Mouse (Mus musculus) C2C12 (cell line): ENCODE data around the gene Rcan2.

Source experiments
- CEBPB ChIP-seq: IDR thresholded peaks from one replicate; pipeline ENCODE4 v1.6.1; 2011; ENCODE audit warnings: low read depth, mild to moderate bottlenecking, control low read depth, moderate library complexity
- CTCF ChIP-seq: IDR thresholded peaks from one replicate; pipeline ENCODE4 v1.5.1; 2011; ENCODE audit not compliant: control insufficient read depth, insufficient read depth, insufficient read length
- FOSL1 ChIP-seq: IDR thresholded peaks from one replicate; pipeline ENCODE4 v1.8.0; 2011; ENCODE audit warnings: mild to moderate bottlenecking, low read length; ENCODE audit not compliant: poor library complexity, insufficient read depth, severe bottlenecking
- MAX ChIP-seq: IDR thresholded peaks from one replicate; pipeline ENCODE4 v1.6.1; 2011; ENCODE audit warnings: mild to moderate bottlenecking, control low read depth
- MYOD1 ChIP-seq: IDR thresholded peaks from one replicate; pipeline ENCODE4 v1.6.1; 2011; ENCODE audit warnings: low read depth; ENCODE audit not compliant: control insufficient read depth, insufficient read length
- MYOG ChIP-seq: IDR thresholded peaks from one replicate; pipeline ENCODE4 v1.6.1; 2011; ENCODE audit not compliant: control insufficient read depth, insufficient read length; ENCODE audit errors: extremely low read depth
- USF1 ChIP-seq: IDR thresholded peaks from one replicate; pipeline ENCODE4 v1.6.1; 2011; ENCODE audit warnings: low read depth, mild to moderate bottlenecking, control low read depth, moderate library complexity

- TF ChIP-seq CTCF (no peak), MAX (no peak), CEBPB (no peak), MYOG (no peak), USF1 (no peak), FOSL1 (no peak), MYOD1 (no peak)
Measured at GRCm38 (mm10) chr17:43979925-43980324, 178.8 kb downstream of the Rcan2 start.
